Mouse (Mus musculus) neutrophil, adult 5-6 weeks (primary cell): Measurements from ENCODE around the gene Hacd3. TPM values are rescaled to one million over a fixed set of nuclear protein-coding genes. Genes with fewer than 3 reads are reported as not detected.
"Not testable (repeated sequence)": the region's sequence is repeated elsewhere in the genome, so short reads cannot be mapped to it uniquely, and the experiment has no call there.

Experiments
- ATAC-seq: fragments of 151-379, 151-347 bp; 2 replicates; pipeline ENCODE4 v1.8.0; 2017; ENCODE audit warnings: mild to moderate bottlenecking, moderate TSS enrichment; ENCODE audit not compliant: insufficient number of reproducible peaks, poor library complexity, low FRiP score, severe bottlenecking; ENCODE audit errors: extremely low read depth
- total RNA-seq: library from RNA; stranded (forward); fragments of 200-1000 nt; gene quantifications from 2 replicates; pipeline ENCODE4 v1.2.3, GENCODE M21; 2017

The Hacd3 gene
- total RNA-seq: 21.4 and 22.6 TPM in 2 replicates

GRCm38 (mm10) chr9:65020991-65021886 is at the start of gene Hacd3:
Gene Hacd3 (minus strand): TSS chr9:65021693.
- peak; percentile 81 for ATAC-seq

- ATAC-seq: no peak
Measured at GRCm38 (mm10) chr9:65070587-65070986, 49.1 kb upstream of the Hacd3 start.

- ATAC-seq: no peak
Measured at GRCm38 (mm10) chr9:65064251-65064650, 42.8 kb upstream of the Hacd3 start.

- no peak for ATAC-seq
Measured at GRCm38 (mm10) chr9:65050981-65051380, 29.5 kb upstream of the Hacd3 start.

GRCm38 (mm10) chr9:65049422-65049821 is 27.9 kb upstream of the Hacd3 start:
- ATAC-seq: no peak

DNA sequence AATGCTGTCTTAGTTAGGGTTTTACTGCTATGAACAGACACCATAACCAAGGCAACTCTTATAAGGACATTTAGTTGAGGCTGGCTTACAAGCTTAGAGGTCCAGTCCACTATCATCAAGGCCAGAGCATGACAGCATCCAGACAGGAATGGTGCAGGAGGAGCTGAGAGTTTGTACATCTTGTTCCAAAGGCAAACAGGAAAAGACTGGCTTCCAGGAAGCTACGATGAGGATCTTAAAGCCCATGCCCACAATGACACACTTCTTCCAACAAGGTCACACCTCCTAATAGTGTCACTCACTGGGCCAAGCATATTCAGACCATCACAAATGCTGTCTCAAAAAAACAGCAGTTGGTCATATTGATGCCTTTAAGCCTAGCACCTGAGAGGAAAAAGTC is 25.5 kb upstream of the Hacd3 start:
- ATAC-seq: no peak

GRCm38 (mm10) chr9:65041430-65041829 is 19.9 kb upstream of the Hacd3 start:
- ATAC-seq: no peak

GRCm38 (mm10) chr9:65036861-65037260 is 15.4 kb upstream of the Hacd3 start:
- ATAC-seq: no peak

DNA sequence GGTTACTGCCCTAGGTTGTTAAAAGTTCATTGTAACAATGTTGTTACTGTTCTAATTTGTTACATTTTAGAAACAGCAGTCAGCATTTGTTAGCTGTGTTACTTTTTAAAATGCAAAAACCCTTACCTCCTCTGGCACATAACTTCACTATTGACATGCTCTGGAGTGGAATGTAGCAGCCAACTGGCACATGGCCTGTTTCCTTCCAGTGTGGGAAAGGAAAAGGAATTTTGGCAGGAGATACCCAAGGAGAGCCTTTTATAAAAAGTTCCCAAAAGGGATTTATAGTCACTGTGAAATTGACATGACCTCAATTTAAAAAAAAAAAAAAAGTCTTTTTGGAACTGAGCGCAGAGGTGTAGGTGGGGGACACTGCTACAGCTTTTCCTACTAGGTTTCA is 15.0 kb upstream of the Hacd3 start:
- ATAC-seq: no peak

DNA sequence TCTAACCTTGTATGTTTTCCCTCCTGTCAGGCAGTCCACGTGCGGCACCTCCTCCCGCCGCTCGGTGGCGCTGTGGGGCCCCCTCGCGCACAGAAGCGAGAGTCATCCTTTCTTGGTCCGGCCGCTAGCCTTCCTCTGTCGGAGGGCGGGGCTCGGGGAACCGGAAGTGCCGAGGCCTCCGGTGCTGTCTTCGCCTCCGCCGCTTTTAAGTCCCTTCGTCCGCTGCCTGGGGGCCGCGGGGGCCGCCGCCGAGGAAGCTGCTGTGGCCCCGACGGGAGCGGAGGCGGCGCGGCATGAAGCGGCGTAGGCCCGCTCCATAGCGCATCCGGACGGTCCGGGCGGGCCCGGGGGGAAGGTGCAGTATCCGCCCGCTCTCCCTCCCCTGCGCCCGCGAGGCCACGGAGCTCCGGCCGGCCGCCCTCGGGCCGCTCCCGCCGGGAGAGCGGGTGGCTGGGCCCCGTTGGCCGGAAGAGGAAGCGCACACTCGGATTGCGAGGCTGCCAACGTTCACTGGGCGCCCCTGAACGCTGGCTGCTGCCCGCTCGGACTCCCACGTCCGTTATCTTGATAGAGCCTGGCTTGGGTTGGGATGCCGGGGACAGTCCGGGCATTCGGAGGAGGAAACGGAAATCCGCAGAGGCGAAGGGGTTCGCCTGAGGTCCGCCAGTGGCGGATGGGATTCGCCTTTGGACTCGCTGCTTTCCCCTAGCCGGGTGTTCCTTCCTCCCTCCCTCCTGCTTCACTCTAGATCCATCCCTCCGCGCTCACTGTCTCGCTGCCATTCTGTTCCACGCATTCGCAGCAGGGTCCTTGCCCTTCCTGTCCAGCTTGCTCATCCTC is 11.0 kb upstream of the Hacd3 start, which contains the start of gene Dpp8:
Gene Dpp8 (plus strand): TSS at position 146 of the 840 bp plus-strand sequence.
- peak; percentile 98 for ATAC-seq

GRCm38 (mm10) chr9:65031894-65032268 is 10.4 kb upstream of the Hacd3 start:
- no peak for ATAC-seq

DNA sequence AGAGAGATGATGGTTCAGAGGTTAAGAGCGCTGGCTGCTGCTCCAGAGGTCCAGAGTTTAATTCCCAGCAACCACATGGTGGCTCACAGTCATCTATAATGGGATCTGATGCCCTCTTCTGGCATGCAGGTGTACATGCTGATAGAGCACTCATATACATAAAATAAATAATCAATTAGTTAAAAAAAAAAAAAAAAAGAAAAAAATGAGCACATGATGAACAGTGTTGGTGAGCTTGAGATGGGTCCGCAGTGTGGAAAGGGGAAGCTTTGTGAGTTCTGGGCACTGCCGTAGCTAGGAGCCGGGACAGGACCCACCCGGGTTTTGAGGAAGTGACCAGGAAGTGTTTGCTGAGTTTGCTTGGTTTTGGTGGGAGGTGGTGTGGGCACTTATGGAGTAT is 9.9 kb upstream of the Hacd3 start:
- ATAC-seq: not testable (repeated sequence)

DNA sequence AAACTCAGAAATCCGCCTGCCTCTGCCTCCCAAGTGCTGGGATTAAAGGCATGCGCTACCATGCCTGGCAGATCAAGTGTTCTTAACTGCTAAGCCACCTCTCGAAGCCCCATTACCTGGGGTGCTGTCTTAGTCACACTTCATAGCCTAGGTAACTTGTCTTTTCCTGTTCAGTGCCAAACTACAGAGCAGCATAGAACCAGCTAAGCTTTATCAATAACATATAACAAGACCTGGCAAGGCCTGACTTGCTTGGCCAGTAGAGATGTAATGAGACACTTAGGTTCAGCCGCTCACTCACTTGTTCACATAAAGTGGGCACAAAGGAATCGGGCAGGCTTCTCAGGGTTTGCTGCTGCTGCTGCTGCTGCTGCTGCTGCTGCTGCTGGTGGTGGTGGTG is 6.8 kb upstream of the Hacd3 start:
- no peak for ATAC-seq

DNA sequence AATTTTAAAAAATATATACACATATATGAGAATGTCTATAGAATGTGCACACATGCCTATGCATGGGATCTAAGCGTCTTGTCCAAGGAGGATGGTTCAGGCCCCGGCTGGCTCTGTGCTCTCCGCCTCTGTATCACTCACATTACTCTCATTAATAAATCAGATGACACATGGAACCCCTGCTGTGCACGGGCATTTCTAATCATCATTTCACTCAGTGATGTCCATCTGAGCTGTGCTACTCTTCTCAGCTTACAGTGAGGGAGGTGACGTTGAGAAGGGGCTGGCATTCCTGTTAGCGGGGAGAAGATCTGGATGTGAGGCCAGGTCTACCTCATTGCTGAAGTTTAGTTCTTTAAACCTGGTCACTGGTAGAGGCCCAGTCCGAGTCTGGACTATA is 5.7 kb upstream of the Hacd3 start:
- no peak for ATAC-seq

DNA sequence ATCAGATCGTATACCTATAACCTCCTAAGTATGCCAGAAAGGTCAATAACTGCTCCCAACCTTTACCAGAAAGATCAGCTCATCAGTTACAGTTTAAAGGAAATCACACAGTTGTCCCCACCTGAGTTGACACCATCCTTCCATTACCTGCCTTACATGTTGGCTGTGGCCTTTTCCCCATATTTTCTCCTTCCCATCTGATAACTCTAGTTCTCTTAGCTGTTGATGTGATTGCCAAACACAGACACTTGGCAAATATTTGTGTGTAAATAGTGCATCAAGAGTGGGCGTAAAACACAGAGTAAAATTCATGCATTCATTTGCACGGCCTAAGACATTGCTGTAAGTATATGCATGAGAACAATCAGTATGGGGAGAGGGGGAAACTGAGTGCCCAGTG is 2.0 kb upstream of the Hacd3 start:
- ATAC-seq: no peak

GRCm38 (mm10) chr9:65022580-65023135 is 1.2 kb upstream of the Hacd3 start:
- ATAC-seq: no peak

- 0 out of 2 replicates have a peak, but pooled peaks have one; percentile 8 for ATAC-seq
Measured at GRCm38 (mm10) chr9:65021887-65022579, 540 bp upstream of the Hacd3 start.

GRCm38 (mm10) chr9:65020128-65020527 is 1.4 kb downstream of the Hacd3 start:
- no peak for ATAC-seq

DNA sequence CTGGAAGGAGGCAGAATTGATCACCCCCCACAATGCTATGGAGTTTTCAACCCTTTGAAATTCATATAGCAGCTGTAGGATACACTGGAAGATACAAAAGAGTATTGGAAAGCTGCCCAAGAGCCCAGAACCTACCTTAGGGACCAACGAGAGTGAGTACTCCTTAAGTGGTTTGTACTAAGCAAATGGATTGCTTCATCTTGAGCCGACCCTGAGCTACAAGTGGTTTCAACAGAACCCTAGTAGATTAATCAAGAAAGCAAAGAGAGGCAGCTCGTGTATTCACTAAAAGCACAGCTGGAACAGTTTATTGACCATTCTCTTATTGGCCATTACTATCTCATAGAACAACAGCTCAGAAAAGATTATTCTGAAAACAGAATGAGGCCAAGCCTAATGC is 2.3 kb downstream of the Hacd3 start:
- ATAC-seq: no peak
